Mouse (Mus musculus): ENCODE measurements around the gene Prkn. TPM values are rescaled to one million over a fixed set of nuclear protein-coding genes. Genes with fewer than 3 reads are reported as not detected.

Gene Prkn
- polyA plus RNA-seq, 1 experiment: 21.7 TPM

DNA sequence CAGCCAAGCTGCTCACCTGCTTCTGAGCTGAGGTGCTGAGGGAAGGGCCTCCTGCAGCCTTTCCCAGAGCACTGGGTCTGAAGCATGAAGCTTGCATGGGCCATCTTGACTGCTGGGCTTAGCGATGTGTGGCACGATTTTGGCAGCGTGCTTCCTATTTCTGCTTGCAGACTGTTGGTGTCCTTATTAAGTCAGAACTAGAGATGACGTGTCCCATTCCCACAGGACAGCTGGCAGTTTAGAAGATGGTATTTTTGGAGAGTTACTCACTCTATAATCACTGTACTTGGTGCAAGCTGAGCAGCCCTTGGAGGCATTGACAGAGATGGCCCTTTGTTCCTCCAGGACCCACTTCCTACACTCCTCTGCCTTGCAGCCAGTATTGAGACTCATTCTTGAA lies 545.1 kb downstream of the Prkn start:
- Histone ChIP-seq H3K4me3 (ENCODE audit: insufficient read depth, low read length) (no peak overlapping the region), H3K27ac (ENCODE audit: insufficient read depth, low read length) (no peak overlapping the region), H3K4me1 (ENCODE audit: control insufficient read depth, insufficient read depth, low read length) (peaks cover 4% of the 10 kb centered on the region; the same call in 1 of the 2 replicates)
- TF ChIP-seq CTCF (IDR thresholded peaks at IDR 0.05; ENCODE audit: extremely low read depth, insufficient read depth, low read length) (no peak), POLR2A (IDR thresholded peaks at IDR 0.05; ENCODE audit: extremely low read depth, insufficient read depth, low read length) (0 out of 2 replicates have a peak, but pooled peaks have one; percentile 34)

DNA sequence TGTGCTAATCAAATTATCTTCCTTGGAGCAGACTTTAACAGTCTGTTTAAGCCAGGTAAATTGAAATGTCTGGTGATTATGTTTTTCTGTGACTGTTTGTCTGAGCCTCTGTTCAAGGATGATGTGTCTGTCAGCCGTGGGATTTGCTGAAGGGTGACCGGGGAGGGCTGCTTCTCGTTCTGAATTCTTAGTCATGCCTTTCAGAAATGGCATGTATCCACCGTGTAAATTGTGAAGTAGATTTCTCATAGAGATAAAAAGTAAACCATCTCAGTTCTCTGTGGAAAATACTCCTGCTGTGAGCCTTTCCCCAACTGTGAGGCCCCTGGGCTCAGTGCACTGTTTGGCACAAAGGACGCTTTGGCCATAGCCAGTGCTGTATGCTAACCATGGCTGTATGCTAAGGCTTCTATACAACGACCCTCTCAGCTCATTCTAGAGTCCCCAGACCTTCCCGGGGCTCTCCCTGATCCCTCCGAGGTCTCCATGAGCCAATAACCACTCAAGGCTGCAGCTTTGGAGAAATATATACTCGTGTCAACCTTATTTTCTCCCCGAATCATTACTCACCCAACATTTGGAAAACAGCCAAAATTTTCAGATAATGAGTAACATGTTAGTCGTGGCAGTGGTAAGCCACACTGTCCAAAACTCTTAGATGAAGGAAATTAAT lies 552.6 kb downstream of the Prkn start:
- Histone ChIP-seq H3K4me1 (ENCODE audit: control insufficient read depth, insufficient read depth, low read length) (no peaks in the 10 kb centered on the region), H3K27ac (ENCODE audit: insufficient read depth, low read length) (no peak overlapping the region), H3K4me3 (ENCODE audit: insufficient read depth, low read length) (no peak overlapping the region)
- no peak for TF ChIP-seq CTCF (IDR thresholded peaks at IDR 0.05; ENCODE audit: extremely low read depth, insufficient read depth, low read length)
- no peak for TF ChIP-seq POLR2A (IDR thresholded peaks at IDR 0.05; ENCODE audit: extremely low read depth, insufficient read depth, low read length)

- no peak overlapping the region for H3K4me3 ChIP-seq (ENCODE audit: insufficient read depth, low read length)
- H3K27ac ChIP-seq (ENCODE audit: insufficient read depth, low read length): no peak overlapping the region
- TF ChIP-seq CTCF (IDR thresholded peaks at IDR 0.05; ENCODE audit: extremely low read depth, insufficient read depth, low read length) (no peak), POLR2A (IDR thresholded peaks at IDR 0.05; ENCODE audit: extremely low read depth, insufficient read depth, low read length) (no peak)
- H3K4me1 ChIP-seq (ENCODE audit: control insufficient read depth, insufficient read depth, low read length): no peaks in the 10 kb centered on the region
Observed at GRCm38 (mm10) chr17:11394607-11395006, 554.4 kb downstream of the Prkn start.

GRCm38 (mm10) chr17:11397678-11398077 lies 557.5 kb downstream of the Prkn start:
- Histone ChIP-seq H3K4me3 (ENCODE audit: insufficient read depth, low read length) (no peak overlapping the region), H3K27ac (ENCODE audit: insufficient read depth, low read length) (no peak overlapping the region), H3K4me1 (ENCODE audit: control insufficient read depth, insufficient read depth, low read length) (no peaks in the 10 kb centered on the region; the same call in 1 of the 2 replicates)
- no peak for TF ChIP-seq POLR2A (IDR thresholded peaks at IDR 0.05; ENCODE audit: extremely low read depth, insufficient read depth, low read length)
- TF ChIP-seq CTCF (IDR thresholded peaks at IDR 0.05; ENCODE audit: extremely low read depth, insufficient read depth, low read length): no peak

DNA sequence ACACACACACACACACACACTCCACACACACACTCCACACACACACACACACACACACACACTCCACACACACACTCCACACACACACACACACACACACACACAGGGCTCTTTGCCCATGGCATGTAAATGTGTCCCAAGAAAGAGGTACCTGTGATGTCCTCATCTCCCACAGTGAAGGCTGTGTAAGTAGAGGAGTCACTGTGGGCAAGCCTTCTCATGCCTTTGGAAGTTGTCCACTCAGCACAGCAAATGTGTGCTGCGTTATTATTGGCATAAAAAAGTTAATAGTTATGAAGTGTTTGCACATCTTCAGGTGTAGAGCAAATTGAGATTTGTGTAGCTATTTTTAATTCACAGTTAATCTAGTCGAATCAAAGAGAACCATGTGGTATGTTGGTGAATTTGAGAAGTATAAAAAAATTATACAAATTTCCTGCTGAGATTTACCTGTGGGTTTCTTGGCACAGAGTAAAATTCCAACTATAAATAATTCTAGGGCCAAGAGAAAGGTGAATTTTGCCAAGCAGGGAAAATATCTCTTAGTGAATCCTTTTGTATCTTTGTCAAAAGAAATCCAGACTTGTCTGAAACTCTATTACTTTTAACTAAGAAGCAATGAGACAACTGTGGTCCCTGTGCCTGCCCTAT lies 562.2 kb downstream of the Prkn start:
- H3K27ac ChIP-seq (ENCODE audit: insufficient read depth, low read length): no peak overlapping the region
- no peak overlapping the region for H3K4me3 ChIP-seq (ENCODE audit: insufficient read depth, low read length)
- TF ChIP-seq CTCF (IDR thresholded peaks at IDR 0.05; ENCODE audit: extremely low read depth, insufficient read depth, low read length) (no peak), POLR2A (IDR thresholded peaks at IDR 0.05; ENCODE audit: extremely low read depth, insufficient read depth, low read length) (no peak)
- H3K4me1 ChIP-seq (ENCODE audit: control insufficient read depth, insufficient read depth, low read length): no peaks in the 10 kb centered on the region; the same call in 1 of the 2 replicates

DNA sequence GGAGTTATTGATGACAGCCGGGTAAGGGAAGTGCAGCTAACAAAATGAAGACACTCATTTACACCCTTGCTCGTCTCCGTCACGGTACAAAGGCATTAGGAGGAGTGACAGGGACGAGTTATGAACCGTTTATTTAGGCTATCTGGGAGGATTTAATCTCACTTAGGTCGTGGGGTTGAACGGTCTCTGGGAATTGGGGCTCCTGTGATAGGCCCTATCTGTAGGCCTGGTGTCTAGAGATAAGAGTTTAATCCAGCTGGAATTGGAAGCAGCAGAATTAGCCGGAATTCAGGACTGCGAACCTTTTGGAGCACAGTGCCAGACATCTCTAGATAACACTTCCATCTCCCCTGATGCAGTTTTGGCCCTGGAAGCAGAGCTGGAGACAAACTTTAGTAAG lies 571.2 kb downstream of the Prkn start:
- no peak for TF ChIP-seq POLR2A (IDR thresholded peaks at IDR 0.05; ENCODE audit: extremely low read depth, insufficient read depth, low read length)
- TF ChIP-seq CTCF (IDR thresholded peaks at IDR 0.05; ENCODE audit: extremely low read depth, insufficient read depth, low read length): no peak
- no peaks in the 10 kb centered on the region for H3K4me1 ChIP-seq (ENCODE audit: control insufficient read depth, insufficient read depth, low read length)
- H3K27ac ChIP-seq (ENCODE audit: insufficient read depth, low read length): no peak overlapping the region
- H3K4me3 ChIP-seq (ENCODE audit: insufficient read depth, low read length): no peak overlapping the region

DNA sequence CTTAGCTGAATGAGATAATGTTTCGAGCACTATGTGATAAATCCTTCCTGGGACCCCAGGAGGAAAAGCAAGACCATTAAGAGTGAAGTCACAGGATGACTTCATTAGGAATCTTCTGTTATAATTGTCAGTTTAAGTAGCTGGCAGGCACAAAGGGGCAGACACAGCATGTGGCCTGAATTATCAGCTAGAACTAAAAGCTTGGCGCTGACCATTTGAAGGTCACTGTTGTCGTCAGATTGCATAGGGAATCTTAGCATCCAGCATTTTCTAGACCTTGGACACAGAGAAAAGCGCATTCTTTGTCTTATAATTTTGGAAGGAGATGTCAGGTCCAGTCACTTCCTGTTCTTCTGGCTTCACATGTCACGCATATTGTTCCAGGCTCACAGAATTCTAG lies 573.5 kb downstream of the Prkn start:
- TF ChIP-seq POLR2A (IDR thresholded peaks at IDR 0.05; ENCODE audit: extremely low read depth, insufficient read depth, low read length) (no peak), CTCF (IDR thresholded peaks at IDR 0.05; ENCODE audit: extremely low read depth, insufficient read depth, low read length) (no peak)

GRCm38 (mm10) chr17:11414288-11414687 lies 574.1 kb downstream of the Prkn start:
- Histone ChIP-seq H3K27ac (ENCODE audit: insufficient read depth, low read length) (no peak overlapping the region), H3K4me3 (ENCODE audit: insufficient read depth, low read length) (no peak overlapping the region), H3K4me1 (ENCODE audit: control insufficient read depth, insufficient read depth, low read length) (no peaks in the 10 kb centered on the region)
- TF ChIP-seq POLR2A (IDR thresholded peaks at IDR 0.05; ENCODE audit: extremely low read depth, insufficient read depth, low read length) (no peak), CTCF (IDR thresholded peaks at IDR 0.05; ENCODE audit: extremely low read depth, insufficient read depth, low read length) (no peak)

More for the DNA sequence above, 573.5 kb downstream of the Prkn start:
- Histone ChIP-seq H3K4me1 (ENCODE audit: control insufficient read depth, insufficient read depth, low read length) (no peaks in the 10 kb centered on the region), H3K4me3 (ENCODE audit: insufficient read depth, low read length) (no peak overlapping the region), H3K27ac (ENCODE audit: insufficient read depth, low read length) (no peak overlapping the region)

DNA sequence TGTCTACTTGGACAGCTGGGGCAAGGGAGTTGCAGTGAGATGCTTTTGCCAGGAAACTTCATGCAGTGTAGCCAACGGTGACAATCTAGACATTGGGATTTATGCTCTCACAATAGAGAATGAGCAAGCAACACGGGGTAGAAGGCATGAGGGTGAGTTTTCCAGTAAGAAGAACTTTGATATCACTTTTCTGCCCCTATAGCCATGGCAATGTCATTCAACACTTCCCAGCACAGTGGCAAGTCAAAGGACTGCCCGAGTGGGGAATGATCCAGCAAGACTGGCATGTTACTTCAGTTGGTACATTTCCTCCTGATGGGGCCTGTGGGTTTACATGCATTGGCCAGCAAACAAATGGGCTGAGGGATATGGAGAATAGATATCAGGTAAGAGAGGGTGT lies 577.0 kb downstream of the Prkn start:
- no peaks in the 10 kb centered on the region for H3K4me1 ChIP-seq (ENCODE audit: control insufficient read depth, insufficient read depth, low read length)
- H3K27ac ChIP-seq (ENCODE audit: insufficient read depth, low read length): no peak overlapping the region
- TF ChIP-seq POLR2A (IDR thresholded peaks at IDR 0.05; ENCODE audit: extremely low read depth, insufficient read depth, low read length): no peak
- TF ChIP-seq CTCF (IDR thresholded peaks at IDR 0.05; ENCODE audit: extremely low read depth, insufficient read depth, low read length): no peak
- H3K4me3 ChIP-seq (ENCODE audit: insufficient read depth, low read length): no peak overlapping the region

DNA sequence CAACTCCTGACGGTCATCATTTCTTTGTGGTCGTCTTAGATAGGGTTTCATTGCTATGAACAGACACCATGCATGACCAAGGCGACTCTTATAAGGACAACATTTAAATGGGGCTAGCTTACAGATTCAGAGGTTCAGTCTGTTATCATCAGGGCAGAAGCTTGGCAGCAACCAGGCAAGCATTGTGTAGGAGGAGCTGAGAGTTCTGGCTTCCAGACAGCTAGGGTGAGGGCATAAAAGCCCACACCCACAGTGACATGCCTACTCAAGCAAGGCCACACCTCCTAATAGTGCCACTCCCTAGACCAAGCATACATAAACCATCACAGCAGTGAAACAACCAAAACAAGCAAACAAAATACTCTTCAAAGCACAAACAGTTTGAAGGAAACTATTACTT lies 579.3 kb downstream of the Prkn start:
- no peak overlapping the region for H3K4me3 ChIP-seq (ENCODE audit: insufficient read depth, low read length)
- TF ChIP-seq POLR2A (IDR thresholded peaks at IDR 0.05; ENCODE audit: extremely low read depth, insufficient read depth, low read length) (no peak), CTCF (IDR thresholded peaks at IDR 0.05; ENCODE audit: extremely low read depth, insufficient read depth, low read length) (no peak)
- no peaks in the 10 kb centered on the region for H3K4me1 ChIP-seq (ENCODE audit: control insufficient read depth, insufficient read depth, low read length)
- H3K27ac ChIP-seq (ENCODE audit: insufficient read depth, low read length): no peak overlapping the region
